Mouse (Mus musculus) gastrocnemius, postnatal 36 days (tissue): ENCODE measurements at regions not wholly inside any gene's neighbourhood (a gene's known extent, or its start where the extent isn't known, plus 50 kb on each side); places are given as distances from the start of the nearest gene placed in this dataset.

Experiments used
- DNase-seq, 2 experiments: peaks; one replicate each; pipeline ENCODE4 v3.0.0; 2022
- intact Hi-C: fragments of 180-260 bp; cut with DNase I; formaldehyde crosslinking; loops from one replicate; pipeline ENCODE4 v1.15.1; 2025

DNA sequence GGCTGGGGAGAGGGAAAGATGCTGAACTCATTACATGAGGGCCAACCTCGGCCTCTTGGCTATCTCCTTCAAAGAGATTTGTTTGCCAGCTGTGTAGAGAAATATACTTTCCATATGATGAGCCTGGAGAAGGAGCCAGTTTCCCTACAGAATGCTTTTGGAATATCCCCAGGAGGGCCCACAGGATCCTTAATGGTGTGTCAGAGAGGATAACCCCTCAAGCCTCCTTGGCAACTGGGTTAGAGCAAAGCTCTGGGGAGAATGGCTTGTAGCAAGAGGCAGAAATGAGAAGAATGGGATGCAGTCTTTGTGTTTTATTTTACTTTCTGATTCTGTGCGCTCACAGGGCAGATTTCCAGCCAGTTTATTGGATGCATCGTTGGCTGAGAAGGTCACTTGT lies 353.9 kb downstream of the Dmrt2 start:
- intact Hi-C loops: loop anchor here (10.0 kb wide), 1 partner anchor 341 kb away; no protein-coding TSS in a partner anchor
- no peak for DNase-seq

GRCm38 (mm10) chr19:26037270-26037669 lies 365.1 kb downstream of the Dmrt2 start:
- DNase-seq: peak; percentile 32 to 42
- intact Hi-C loops: no loop called here

DNA sequence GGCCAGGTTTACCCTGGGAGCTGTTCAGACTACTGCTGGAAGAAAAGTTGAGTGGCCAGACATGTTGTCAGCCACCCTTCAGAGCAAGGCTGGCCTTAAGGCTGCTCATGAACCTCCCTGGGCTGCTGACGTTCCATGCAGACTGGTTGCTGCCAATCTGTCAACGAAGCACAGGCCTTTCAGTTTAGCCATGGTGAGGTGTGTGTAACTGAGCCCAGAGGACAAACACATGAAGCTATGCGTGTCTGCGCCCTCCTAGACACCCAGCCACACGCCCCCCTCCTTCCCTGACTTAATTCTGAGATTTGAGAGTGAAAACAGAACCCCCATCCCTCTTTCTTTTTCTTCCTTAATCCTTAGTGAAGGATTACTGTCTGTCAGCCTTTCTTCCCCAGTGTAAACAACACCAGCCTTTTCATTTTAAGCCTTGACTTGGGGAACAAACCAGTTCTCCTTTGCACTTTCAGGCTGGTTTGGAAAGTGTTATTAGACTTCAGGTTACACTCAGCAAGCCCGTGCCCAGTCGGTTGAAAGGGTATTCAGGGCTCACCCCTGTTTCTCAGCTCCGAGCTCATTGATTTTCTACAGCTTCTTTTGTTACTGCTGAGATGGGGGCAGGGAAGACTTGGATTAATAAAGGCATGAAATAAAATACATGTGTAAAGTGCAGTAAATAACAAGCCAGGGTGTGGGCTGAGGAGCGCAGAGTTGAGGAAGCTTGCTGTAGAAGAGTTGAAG lies 379.4 kb downstream of the Dmrt2 start:
- DNase-seq: no peak
- intact Hi-C loops: no loop called here

DNA sequence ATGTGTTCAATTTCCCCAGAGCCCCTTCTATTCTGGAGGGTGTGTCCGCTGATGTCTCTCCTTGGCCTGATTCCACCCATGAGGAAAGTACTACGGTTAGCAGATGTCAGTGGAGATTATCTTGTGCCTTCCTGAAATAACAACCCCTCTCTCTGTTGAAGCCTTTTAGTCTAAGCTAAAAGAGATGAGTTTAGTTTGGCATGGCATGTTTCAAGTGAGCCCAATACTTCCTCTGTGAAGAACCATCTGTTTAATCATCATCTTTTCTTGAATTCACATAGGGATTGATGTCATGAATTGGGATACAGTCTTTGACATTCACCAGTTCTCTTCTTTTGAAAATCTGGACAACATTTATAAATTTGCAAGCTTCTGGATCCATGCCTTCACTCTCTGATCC lies 387.5 kb downstream of the Dmrt2 start:
- peak; percentile 13 to 16 for DNase-seq
- intact Hi-C loops: no loop called here

DNA sequence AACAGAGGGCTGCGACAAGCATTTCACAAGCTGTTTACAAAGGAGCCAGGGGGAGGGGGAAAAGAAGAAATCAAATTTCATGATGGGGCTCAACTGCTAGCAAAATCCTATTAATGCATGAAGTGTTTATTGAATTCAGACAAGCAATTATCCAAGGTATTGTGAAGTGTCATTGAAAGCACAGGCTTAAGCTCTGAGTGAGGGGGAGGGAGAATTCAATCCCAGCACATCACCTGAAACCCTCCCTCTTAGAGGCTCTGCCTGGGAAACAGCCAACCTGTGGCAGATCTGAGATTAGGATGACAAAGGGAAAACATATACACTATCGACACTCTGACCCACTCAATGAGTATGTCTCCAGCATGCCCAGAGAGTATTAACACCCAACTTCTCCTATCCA lies 396.3 kb downstream of the Dmrt2 start:
- intact Hi-C loops: no loop called here

DNA sequence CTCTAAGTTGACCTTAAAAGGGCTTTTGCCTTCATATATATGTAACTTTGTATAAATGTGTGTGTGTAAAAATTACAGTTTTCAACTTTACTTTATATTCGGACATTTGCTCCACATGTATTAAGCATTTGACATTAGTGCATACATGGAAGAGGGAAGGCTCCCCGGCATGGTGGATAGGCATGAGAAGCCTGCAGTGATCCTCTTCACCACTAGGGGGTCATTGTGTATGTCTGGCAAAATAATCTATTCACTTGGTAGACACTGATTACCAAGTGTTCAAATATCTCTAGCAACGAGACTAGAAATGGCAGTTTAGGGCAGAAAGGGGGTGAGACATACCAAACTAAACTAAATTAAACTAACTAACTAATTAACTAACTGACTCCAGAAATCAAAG lies 397.7 kb downstream of the Dmrt2 start:
- DNase-seq: no peak
- intact Hi-C loops: no loop called here

More for the DNA sequence above, 396.3 kb downstream of the Dmrt2 start:
- no peak for DNase-seq

DNA sequence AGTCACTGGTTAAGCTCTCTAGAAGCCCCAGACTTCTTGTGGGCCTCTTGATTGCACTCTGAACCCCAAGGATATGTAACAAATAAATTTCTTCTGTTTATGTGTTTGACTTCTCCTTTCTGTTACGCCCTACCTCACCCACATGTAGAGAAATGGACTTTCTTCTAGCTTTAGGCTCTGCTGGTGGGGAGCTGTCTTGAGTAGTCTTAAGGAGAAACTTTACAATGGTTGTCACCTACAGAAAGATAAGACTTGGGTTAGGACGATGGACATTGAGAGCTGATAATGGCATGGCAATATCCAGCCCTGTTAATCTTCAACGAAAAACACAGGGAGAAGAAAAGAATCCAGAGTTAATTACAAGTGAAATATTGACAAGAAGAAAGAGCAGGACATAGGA lies 416.1 kb downstream of the Dmrt2 start:
- intact Hi-C loops: no loop called here
- DNase-seq: no peak

DNA sequence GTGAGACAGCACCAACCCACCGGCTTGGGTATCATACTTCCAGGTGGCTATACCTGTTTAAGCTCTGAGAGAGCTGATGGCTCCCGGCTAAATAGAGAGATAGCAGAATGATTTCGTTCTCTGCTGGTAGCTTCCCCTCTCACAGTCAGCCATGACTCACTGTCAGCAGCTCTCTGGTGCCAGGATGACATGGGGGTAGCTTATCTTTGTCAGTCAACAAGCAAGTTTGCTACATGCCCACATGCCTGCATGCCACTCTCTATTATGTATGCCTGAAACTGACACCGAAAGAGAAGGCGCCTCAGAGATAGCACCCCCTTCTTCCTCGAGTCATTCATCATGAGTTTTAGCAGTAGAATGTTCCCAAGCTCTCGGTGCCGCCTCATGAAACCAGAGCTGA lies 419.2 kb downstream of the Dmrt2 start:
- DNase-seq: no peak
- intact Hi-C loops: no loop called here

- DNase-seq: no peak
These were observed 421.6 kb downstream of the Dmrt2 start for GRCm38 (mm10) chr19:26093844-26094243.

DNA sequence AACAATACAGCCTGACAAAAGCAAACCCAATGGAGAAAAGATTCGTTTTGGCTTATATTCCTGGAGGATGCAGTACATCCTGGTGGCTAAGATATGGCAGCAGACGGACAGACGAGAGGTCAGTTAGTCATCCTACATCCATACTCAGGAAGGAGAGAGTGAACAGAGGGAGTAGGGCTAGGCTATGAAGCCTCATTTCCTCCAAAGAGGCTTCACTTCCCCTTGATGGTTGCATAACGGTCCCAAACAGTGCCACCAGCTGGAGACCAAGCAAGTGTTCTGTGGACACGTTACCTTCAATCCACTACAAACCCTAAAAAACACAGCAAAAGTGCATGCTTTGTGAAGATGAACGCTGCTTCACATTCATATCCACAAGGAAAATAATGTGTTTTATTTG lies 442.1 kb downstream of the Dmrt2 start:
- DNase-seq: no peak
- intact Hi-C loops: no loop called here

More at GRCm38 (mm10) chr19:26093844-26094243, 421.6 kb downstream of the Dmrt2 start:
- intact Hi-C loops: no loop called here

- no peak for DNase-seq
- intact Hi-C loops: no loop called here
These were observed 456.2 kb downstream of the Dmrt2 start for GRCm38 (mm10) chr19:26128423-26128822.

DNA sequence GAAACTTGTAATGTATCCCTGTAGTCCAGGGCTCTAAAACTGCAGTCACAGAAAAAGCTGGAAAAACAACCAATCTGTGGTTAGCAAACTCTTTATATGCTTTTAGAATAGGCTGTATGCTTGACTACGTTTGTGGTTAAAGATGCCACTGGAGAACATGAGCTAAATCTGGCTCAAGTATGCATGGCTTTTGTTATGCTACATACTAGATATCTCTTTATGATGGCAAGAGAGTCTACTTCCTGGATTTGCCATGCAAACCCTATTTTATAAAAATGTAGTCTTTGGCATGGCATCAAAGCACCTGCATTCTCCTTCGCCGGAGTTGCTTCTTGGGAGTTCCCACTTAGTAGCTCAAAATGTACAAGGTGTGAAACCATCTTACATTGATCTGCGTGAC lies 462.2 kb downstream of the Dmrt2 start:
- no peak for DNase-seq
- intact Hi-C loops: no loop called here

DNA sequence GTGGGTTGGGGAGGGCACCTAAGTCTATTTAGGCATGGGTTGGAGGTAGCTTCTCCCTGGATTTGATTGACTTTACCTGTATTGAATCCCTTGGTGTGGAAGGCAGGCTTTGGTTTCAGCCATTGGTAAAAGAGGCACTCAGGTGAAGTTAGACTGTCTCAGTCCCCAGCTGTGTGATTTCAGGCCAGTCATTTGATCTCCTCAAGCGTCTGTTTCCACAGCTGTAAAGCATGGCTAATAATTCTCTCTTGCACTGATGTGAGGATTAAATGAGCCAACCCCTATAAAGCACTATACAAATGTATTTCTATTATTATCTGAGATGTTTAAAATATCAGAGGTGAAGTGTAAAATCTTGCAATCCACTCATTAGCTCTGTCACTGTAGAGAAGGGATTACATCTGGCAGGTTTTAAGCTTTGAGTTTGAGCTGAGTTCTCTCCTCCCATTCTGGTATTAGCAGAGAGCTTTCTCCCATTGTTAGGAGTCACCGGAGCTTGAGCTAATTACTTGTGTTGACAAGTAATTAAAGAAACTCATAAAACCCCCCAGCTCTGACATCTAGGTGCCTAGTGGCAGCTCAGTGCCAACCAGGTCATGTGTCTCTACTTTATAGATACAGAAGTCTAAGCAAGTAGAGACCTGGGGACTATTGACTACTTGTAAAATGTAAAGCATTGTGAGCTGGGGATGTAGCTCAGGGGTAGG lies 463.3 kb downstream of the Dmrt2 start:
- no peak for DNase-seq
- intact Hi-C loops: no loop called here

GRCm38 (mm10) chr19:26140647-26141046 lies 464.2 kb upstream of the Smarca2 start:
- no peak for DNase-seq
- intact Hi-C loops: no loop called here

GRCm38 (mm10) chr19:26143539-26143938 lies 461.3 kb upstream of the Smarca2 start:
- DNase-seq: no peak
- intact Hi-C loops: no loop called here

DNA sequence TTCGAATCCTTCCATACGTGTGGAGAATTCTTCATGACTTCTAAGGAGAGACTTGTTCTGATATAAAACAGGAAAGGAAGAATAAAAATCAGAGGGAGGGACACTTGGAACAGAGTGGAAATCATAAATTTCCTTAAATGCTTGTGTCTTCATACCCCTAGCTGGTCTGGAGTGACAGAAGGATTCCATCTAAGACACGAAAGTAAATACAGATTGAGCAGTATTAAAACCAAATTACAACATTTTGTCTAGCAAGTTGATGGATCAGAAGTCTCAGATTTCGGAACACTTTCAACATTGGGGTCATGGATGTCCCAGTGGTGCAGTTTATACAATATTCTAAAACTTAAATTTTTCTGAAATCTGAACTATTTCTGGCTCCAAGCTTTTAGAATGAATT lies 453.6 kb upstream of the Smarca2 start:
- intact Hi-C loops: no loop called here
- no peak for DNase-seq

GRCm38 (mm10) chr19:26164993-26165392 lies 439.9 kb upstream of the Smarca2 start:
- DNase-seq: no peak
- intact Hi-C loops: no loop called here

GRCm38 (mm10) chr19:26181774-26182173 lies 423.1 kb upstream of the Smarca2 start:
- peak in 1 of 2 experiments; percentile 7 for DNase-seq
- intact Hi-C loops: no loop called here

- intact Hi-C loops: no loop called here
- DNase-seq: no peak
These were observed 419.8 kb upstream of the Smarca2 start for GRCm38 (mm10) chr19:26185012-26185411.

DNA sequence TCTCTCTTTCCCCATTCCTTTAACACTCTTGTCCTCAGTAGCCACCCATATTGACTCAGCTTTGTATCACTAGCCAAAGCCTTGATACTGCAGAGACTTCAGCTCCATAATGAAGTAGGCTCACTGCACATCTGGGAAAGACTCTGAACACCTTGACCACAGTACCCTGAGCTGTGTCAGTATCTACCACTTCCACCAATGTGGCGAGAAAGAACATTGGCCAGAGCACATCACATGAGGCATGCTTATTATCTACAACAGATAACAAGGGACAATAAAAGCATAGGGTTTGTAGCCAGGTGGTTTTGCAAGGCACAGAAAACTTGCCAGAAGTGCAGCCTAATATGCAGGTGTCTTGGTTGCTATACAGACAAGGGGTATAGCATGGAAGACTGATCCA lies 414.0 kb upstream of the Smarca2 start:
- no peak for DNase-seq
- intact Hi-C loops: no loop called here

GRCm38 (mm10) chr19:26193664-26194063 lies 411.2 kb upstream of the Smarca2 start:
- intact Hi-C loops: no loop called here
- DNase-seq: no peak

- no peak for DNase-seq
- intact Hi-C loops: no loop called here
These were observed 396.1 kb upstream of the Smarca2 start for GRCm38 (mm10) chr19:26208760-26209159.
